Mouse (Mus musculus) erythroblast, adult 5-6 weeks (primary cell): ENCODE results near the gene Lclat1. TPM values are rescaled to one million over a fixed set of nuclear protein-coding genes. Genes with fewer than 3 reads are reported as not detected.
"Not testable (repeated sequence)": the region's sequence is repeated elsewhere in the genome, so short reads cannot be mapped to it uniquely, and the experiment has no call there.

Experiments used
- ATAC-seq: replicated peaks from 2 replicates; pipeline ENCODE4 v1.8.0; 2016; ENCODE audit warnings: moderate number of reproducible peaks, mild to moderate bottlenecking, moderate TSS enrichment, inconsistent platforms; ENCODE audit not compliant: poor library complexity, low FRiP score, severe bottlenecking
- total RNA-seq, 2 experiments: library from RNA; stranded (forward) in 1 of 2; stranded (reverse) in 1 of 2; fragments of 150-400 nt in 1 of 2; fragments of 200-764, 138-1000 nt in 1 of 2; gene quantifications; 2 replicates each; pipeline versions ENCODE4 v1.2.3 to v1.2.4; 2015 to 2017; ENCODE audit warnings: low replicate concordance in 2 of 2

Lclat1 gene
- total RNA-seq, 2 experiments from 2014 or later: 3.3 to 9.0 TPM

DNA sequence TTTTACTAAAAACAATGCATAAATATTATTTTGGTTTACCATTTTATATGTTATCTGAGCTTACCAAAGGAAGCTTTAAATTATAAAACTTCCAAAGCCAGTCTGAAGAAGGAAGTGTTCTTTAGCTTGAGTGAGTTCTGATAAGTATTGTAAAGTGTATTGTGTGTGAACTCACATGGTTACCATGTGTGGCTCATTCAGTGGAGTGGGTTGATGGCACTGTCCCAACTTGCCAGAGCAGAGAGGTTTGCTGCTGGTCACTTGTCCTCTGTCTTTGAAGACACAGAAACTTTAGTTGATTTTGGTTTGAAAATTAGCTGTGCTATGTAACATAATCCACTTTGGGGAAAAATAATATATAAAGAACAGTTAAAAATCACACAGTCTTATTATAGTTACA lies 19.1 kb downstream of the Lclat1 start:
- ATAC-seq: no peak

GRCm38 (mm10) chr17:73136562-73137484 lies 29.0 kb downstream of the Lclat1 start:
- ATAC-seq: no peak

DNA sequence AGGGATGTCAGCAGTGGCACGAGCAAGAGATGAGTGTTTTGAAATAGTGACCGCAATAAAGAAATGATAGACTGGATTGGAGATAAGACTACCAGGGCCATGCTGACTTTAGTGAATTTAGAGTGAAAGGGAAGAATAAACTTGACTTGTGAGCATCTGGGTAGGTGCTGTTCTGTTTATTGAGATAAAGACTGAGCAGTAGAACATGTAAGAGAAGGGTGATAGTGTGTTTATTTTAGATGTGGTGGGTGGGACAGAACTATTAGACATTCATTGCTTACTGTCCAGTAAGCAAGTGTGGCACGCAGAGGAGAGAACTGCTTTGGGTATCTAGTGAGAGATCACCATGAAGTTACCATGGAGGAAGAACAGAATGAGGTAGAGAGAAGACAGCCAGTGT lies 30.4 kb downstream of the Lclat1 start:
- no peak for ATAC-seq

GRCm38 (mm10) chr17:73142029-73142428 lies 34.2 kb downstream of the Lclat1 start:
- ATAC-seq: no peak

GRCm38 (mm10) chr17:73142445-73142844 lies 34.7 kb downstream of the Lclat1 start:
- ATAC-seq: no peak

- no peak for ATAC-seq
Measured at GRCm38 (mm10) chr17:73145426-73145825, 37.6 kb downstream of the Lclat1 start.

DNA sequence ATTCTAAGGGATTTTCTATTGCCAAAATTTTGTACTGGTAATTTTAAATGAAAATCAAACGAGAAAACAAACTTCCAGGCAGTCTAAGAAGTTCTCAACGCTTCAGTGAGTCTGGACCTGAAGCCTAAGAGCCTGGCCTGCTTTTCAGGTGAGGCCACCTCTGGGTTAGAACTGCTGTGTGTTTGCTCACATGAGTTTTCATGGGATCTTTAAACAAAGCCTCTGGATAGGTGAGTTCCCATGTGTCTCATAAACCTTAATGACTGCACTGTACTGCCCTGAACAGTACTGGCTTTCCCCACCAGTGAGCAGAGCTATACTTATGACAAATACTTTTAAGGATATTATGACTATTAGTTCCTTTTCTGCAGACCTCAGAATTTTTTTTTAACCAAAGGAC lies 40.8 kb downstream of the Lclat1 start:
- ATAC-seq: no peak

- ATAC-seq: not testable (repeated sequence)
Measured at GRCm38 (mm10) chr17:73152790-73153525, 45.2 kb downstream of the Lclat1 start.

- ATAC-seq: no peak
Measured at GRCm38 (mm10) chr17:73153672-73154071, 45.9 kb downstream of the Lclat1 start.

- ATAC-seq: no peak
Measured at GRCm38 (mm10) chr17:73156606-73157005, 48.8 kb downstream of the Lclat1 start.

- ATAC-seq: no peak
Measured at GRCm38 (mm10) chr17:73161795-73162194, 54.0 kb downstream of the Lclat1 start.

- ATAC-seq: no peak
Measured at GRCm38 (mm10) chr17:73162445-73163208, 54.8 kb downstream of the Lclat1 start.

DNA sequence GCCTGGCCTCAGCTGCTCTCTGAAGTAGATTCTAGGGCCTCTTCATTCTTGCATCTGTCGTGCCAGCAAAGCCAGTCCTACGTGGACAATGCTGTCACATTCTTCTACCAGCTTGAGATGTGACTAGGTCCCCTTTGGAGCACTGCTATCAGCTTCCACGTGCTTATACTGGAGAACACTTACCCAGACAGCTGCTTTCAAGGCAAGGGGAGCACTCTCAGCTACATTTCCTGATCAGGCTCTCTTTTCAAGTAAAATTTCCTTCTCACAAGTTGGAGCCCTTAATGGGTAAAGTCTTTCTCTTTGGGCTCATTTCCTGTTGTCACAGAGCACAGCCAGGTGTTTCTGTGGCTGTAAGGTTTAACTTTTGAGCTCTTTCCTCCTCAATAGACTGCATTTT lies 55.8 kb downstream of the Lclat1 start:
- ATAC-seq: no peak

- ATAC-seq: no peak
Measured at GRCm38 (mm10) chr17:73164121-73164520, 56.3 kb downstream of the Lclat1 start.

- ATAC-seq: no peak
Measured at GRCm38 (mm10) chr17:73169461-73169860, 61.7 kb downstream of the Lclat1 start.

- no peak for ATAC-seq
Measured at GRCm38 (mm10) chr17:73170141-73170540, 62.4 kb downstream of the Lclat1 start.

GRCm38 (mm10) chr17:73174083-73174562 lies 66.3 kb downstream of the Lclat1 start:
- ATAC-seq: no peak

DNA sequence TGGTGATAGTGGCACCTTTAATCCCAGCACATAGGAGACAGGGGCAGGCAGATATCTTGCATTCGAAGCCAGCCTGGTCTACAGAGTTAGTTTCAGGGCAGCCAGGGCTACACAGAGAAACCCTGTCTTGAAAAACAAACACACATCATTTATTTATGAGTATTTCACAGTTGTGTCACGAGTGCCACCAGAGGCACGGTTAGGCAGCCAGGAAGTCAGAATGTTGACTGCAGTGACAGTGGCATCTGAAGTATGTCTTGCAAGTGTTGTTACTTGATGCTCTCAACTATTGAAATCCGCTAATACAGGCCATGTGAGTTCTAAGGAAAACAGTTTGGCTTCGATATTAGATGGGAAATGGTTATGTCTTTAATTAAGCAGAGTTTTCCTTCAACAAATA lies 67.9 kb downstream of the Lclat1 start:
- no peak for ATAC-seq

- ATAC-seq: no peak
Measured at GRCm38 (mm10) chr17:73177079-73177478, 69.3 kb downstream of the Lclat1 start.

- no peak for ATAC-seq
Measured at GRCm38 (mm10) chr17:73186929-73187328, 79.1 kb downstream of the Lclat1 start.
